Mouse (Mus musculus) neural tube, embryonic 14.5 days (tissue): ENCODE measurements around the gene Gm3095. TPM values are rescaled to one million over a fixed set of nuclear protein-coding genes. Genes with fewer than 3 reads are reported as not detected.
"Not testable (repeated sequence)": the region's sequence is repeated elsewhere in the genome, so short reads cannot be mapped to it uniquely, and the experiment has no call there.

Experiments
- ATAC-seq: fragments of 200-750 bp; cut with Nextera tagmentation; 2 replicates; pipeline ENCODE4 v1.8.0; 2017; ENCODE audit warnings: low read depth, mild to moderate bottlenecking, moderate TSS enrichment, moderate library complexity
- H3K27ac ChIP-seq: fragments of 300-500 bp; sonication (generic); 2 replicates; pipeline ENCODE4 v1.5.1; 2014; ENCODE audit warnings: low read depth, mild to moderate bottlenecking, control low read depth, low read length, moderate library complexity, mixed read lengths
- H3K27me3 ChIP-seq: fragments of 300-500 bp; sonication (generic); 2 replicates; pipeline ENCODE4 v1.6.1; 2014; ENCODE audit warnings: low read length; ENCODE audit not compliant: control insufficient read depth, insufficient read depth
- H3K36me3 ChIP-seq: fragments of 300-500 bp; sonication (generic); 2 replicates; pipeline ENCODE4 v1.6.1; 2014; ENCODE audit warnings: low read length, mixed read lengths; ENCODE audit not compliant: control insufficient read depth, insufficient read depth
- H3K4me1 ChIP-seq: fragments of 300-500 bp; sonication (generic); 2 replicates; pipeline ENCODE4 v1.6.1; 2014; ENCODE audit warnings: low read length; ENCODE audit not compliant: control insufficient read depth, insufficient read depth
- H3K4me2 ChIP-seq: fragments of 300-500 bp; sonication (generic); 2 replicates; pipeline ENCODE4 v1.6.1; 2014; ENCODE audit warnings: mild to moderate bottlenecking, low read depth, low read length, control low read depth
- H3K4me3 ChIP-seq: fragments of 300-500 bp; sonication (generic); 2 replicates; pipeline ENCODE4 v1.5.1; 2014; ENCODE audit warnings: low read depth, low read length, control low read depth, mixed read lengths
- H3K9ac ChIP-seq: fragments of 300-500 bp; sonication (generic); replicated peaks from 2 replicates; pipeline ENCODE4 v1.6.1; 2014; ENCODE audit warnings: low read depth, mild to moderate bottlenecking, control low read depth, low read length, mixed read lengths
- H3K9me3 ChIP-seq: fragments of 300-500 bp; sonication (generic); 2 replicates; pipeline ENCODE4 v1.6.1; 2016; ENCODE audit warnings: low read length; ENCODE audit not compliant: control insufficient read depth
- WGBS: fragments of 180-500 bp; shearing (Covaris S2); extraction: QIAGEN DNeasy Blood & Tissue Kit; methylation state at CpG from one replicate; pipeline ENCODE4 v1.1.7; 2014; 5-methylcytosine and 5-hydroxymethylcytosine counted together
- polyA plus RNA-seq: library from polyadenylated mRNA; unstranded; fragments of >200 nt; fragmentation: Nextera tagmentation; extraction: Ambion mirVana; gene quantifications from 2 replicates; pipeline ENCODE4 v1.2.1, GENCODE M21; 2014

Gm3095 gene
- polyA plus RNA-seq = 1.9 and 2.7 TPM in 2 replicates

DNA sequence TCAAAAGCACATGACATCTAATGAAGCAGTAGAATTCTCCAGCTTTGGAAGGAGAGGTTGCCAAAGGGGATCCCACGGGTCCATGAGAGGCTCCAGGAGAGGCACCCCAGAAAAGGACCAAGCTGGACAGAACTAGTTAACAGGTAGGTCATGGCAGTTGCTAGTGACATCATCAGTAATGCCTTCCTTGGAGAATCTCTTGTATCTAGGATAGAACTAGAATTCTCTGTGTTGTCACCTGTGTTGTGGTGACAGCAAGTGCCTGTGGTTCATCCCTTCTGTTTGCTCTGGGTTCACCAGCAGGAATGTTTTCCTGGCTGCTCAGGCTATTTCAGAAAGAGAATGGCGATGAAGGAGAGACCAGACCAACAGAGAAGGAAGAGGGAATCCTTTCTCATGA, at the start of gene Gm3095:
TSS of gene Gm3095 (plus strand) at position 301 of the 400 bp plus-strand sequence.
- H3K9ac ChIP-seq, H3K4me3 ChIP-seq, H3K9me3 ChIP-seq, H3K4me1 ChIP-seq, H3K27ac ChIP-seq, H3K36me3 ChIP-seq, H3K4me2 ChIP-seq, ATAC-seq, H3K27me3 ChIP-seq: not testable (repeated sequence)
- WGBS = no CpG with 5 or more reads among the region's 2 CpGs

DNA sequence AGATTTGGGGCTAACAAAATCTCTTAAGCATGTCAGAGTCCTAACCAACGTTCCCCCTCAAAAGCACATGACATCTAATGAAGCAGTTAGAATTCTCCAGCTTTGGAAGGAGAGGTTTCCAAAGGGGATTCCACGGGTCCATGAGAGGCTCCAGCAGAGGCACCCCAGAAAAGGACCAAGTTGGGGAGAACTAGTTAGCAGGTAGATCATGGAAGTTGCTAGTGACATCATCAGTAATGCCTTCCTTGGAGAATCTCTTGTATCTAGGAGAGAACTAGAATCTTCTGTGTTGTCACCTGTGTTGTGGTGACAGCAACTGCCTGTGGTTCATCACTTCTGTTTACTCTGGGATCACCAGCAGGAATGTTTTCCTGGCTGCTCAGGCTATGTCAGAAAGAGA, 31.9 kb upstream of the Gm3095 start, which contains the start of gene Gm3029:
TSS of gene Gm3029 (plus strand) at position 301 of the 400 bp plus-strand sequence.
- H3K4me3 ChIP-seq, ATAC-seq, H3K36me3 ChIP-seq, H3K4me1 ChIP-seq, H3K9ac ChIP-seq, H3K27ac ChIP-seq, H3K27me3 ChIP-seq, H3K9me3 ChIP-seq, H3K4me2 ChIP-seq: not testable (repeated sequence)
- WGBS = no CpG with 5 or more reads among the region's 2 CpGs

DNA sequence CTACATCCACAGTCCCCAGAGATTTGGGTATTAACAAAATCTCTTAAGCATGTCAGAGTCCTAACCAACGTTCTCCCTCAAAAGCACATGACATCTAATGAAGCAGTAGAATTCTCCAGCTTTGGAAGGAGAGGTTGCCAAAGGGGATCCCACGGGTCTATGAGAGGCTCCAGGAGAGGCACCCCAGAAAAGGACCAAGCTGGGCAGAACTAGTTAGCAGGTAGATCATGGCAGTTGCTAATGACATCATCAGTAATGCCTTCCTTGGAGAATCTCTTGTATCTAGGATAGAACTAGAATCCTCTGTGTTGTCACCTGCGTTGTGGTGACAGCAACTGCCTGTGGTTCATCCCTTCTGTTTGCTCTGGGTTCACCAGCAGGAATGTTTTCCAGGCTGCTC, 34.7 kb downstream of the Gm3095 start, which contains the start of gene Gm3099:
TSS of gene Gm3099 (plus strand) at position 301 of the 400 bp plus-strand sequence.
- H3K9me3 ChIP-seq, H3K36me3 ChIP-seq, H3K27me3 ChIP-seq, H3K4me1 ChIP-seq, H3K4me3 ChIP-seq, H3K9ac ChIP-seq, H3K27ac ChIP-seq, ATAC-seq, H3K4me2 ChIP-seq: not testable (repeated sequence)
- WGBS = 71% methylated on average over 1 of the region's 3 CpGs

Other genes starting within 250 kb of the Gm3095 start
- 5.8 and 8.8 TPM in 2 replicates for gene Gm3002, start 153.5 kb upstream of the Gm3095 start, polyA plus RNA-seq
- gene Gm3033, start 117.3 kb upstream of the Gm3095 start, polyA plus RNA-seq = 0.28 and 0.39 TPM in 2 replicates
- not detected in 2 replicates for gene Gm2916, start 79.4 kb upstream of the Gm3095 start, polyA plus RNA-seq
- gene Gm3029, start 31.8 kb upstream of the Gm3095 start, polyA plus RNA-seq = not detected in 2 replicates
- gene Gm3099, start 34.8 kb downstream of the Gm3095 start, polyA plus RNA-seq = not detected in 2 replicates
- 4.8 and 5.0 TPM in 2 replicates for gene Gm5796, start 60.4 kb downstream of the Gm3095 start, polyA plus RNA-seq
- not detected in 2 replicates for gene Gm3115, start 120.6 kb downstream of the Gm3095 start, polyA plus RNA-seq
- gene Gm8108, start 147.0 kb downstream of the Gm3095 start, polyA plus RNA-seq = 4.3 and 7.5 TPM in 2 replicates
- not detected in 2 replicates for gene Gm3127, start 201.5 kb downstream of the Gm3095 start, polyA plus RNA-seq
- gene Gm2974, start 219.0 kb downstream of the Gm3095 start, polyA plus RNA-seq = 9.9 and 12.7 TPM in 2 replicates